Mouse (Mus musculus): Measurements from ENCODE around the gene Sh3pxd2b. TPM values are rescaled to one million over a fixed set of nuclear protein-coding genes. Genes with fewer than 3 reads are reported as not detected.

Gene Sh3pxd2b
- total and polyA plus RNA-seq, 2 experiments from 2014 or later, result 7.4 to 35.9 TPM

DNA sequence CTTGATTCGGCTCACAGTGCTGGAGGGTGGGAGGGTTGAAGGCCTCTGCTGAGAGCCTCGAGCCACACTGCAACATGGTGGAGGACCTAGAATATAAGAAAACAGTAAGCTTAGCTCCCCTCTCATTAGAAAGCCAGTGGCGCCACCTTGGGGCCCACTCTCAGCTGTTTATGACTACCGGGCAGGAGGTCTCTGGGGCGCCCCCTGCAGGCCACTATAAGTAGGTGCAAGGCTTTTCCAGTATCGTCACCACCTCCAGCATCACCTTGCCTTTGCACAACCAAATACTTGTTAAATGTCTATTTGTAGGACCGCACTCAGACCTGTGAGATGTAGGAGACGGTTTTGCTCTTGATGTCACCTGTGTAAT, 26.4 kb upstream of the Sh3pxd2b start:
- TF ChIP-seq CTCF (IDR thresholded peaks at IDR 0.05; ENCODE audit: low read depth), result peak; percentile 79
- H3K9me3 ChIP-seq (ENCODE audit: low read length), result no peaks in the 10 kb centered on the region
- H3K36me3 ChIP-seq (ENCODE audit: insufficient read depth), result no peaks in the 10 kb centered on the region
- peak; percentile 66 for ATAC-seq
- H3K27ac ChIP-seq (ENCODE audit: low read depth, low read length), result no peak overlapping the region
- H3K4me3 ChIP-seq (ENCODE audit: low read depth, low read length), result no peak overlapping the region
- DNase-seq, result peak; percentile 58
- H3K4me2 ChIP-seq (ENCODE audit: low read depth), result no peak overlapping the region
- no peaks in the 10 kb centered on the region for H3K27me3 ChIP-seq (ENCODE audit: insufficient read depth, low read length)
- WGBS, result 43% methylated on average over 8 of the region's 8 CpGs
- no peak overlapping the region for H3K9ac ChIP-seq
- no peaks in the 10 kb centered on the region for H3K4me1 ChIP-seq (ENCODE audit: insufficient read depth)

DNA sequence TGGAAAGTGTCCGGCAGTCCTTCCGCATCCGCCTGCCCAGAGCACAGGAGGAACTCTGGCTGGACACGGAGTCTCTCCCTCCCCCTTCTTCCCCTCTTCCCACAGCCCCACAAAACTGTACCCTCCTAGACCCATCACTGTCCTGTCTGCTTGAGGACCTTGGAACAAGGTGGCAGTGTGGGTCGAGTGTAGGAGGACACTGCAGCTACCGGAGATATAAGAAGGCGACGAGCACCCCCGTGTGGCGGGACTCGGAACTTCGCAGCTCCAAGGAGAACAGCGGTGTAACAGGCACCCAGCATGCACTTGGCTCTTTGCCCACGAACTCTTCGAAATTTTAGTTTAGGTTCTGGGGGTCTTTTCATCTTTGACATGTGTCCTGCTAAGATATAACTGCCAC, 23.0 kb upstream of the Sh3pxd2b start:
- Histone ChIP-seq H3K27me3 (ENCODE audit: insufficient read depth, low read length) (no peaks in the 10 kb centered on the region), H3K9me3 (ENCODE audit: low read length) (no peaks in the 10 kb centered on the region), H3K9ac (no peak overlapping the region), H3K4me1 (ENCODE audit: insufficient read depth) (no peaks in the 10 kb centered on the region), H3K4me3 (ENCODE audit: low read depth, low read length) (no peak overlapping the region), H3K36me3 (ENCODE audit: insufficient read depth) (no peaks in the 10 kb centered on the region), H3K27ac (ENCODE audit: low read depth, low read length) (no peak overlapping the region), H3K4me2 (ENCODE audit: low read depth) (peak overlapping the region; percentile 32; the same call in 1 of the 2 replicates)
- TF ChIP-seq CTCF (IDR thresholded peaks at IDR 0.05; ENCODE audit: low read depth), result peak; percentile 92
- DNase-seq (peak; percentile 89), ATAC-seq (peak; percentile 91)
- 15% methylated on average over 15 of the region's 15 CpGs for WGBS

DNA sequence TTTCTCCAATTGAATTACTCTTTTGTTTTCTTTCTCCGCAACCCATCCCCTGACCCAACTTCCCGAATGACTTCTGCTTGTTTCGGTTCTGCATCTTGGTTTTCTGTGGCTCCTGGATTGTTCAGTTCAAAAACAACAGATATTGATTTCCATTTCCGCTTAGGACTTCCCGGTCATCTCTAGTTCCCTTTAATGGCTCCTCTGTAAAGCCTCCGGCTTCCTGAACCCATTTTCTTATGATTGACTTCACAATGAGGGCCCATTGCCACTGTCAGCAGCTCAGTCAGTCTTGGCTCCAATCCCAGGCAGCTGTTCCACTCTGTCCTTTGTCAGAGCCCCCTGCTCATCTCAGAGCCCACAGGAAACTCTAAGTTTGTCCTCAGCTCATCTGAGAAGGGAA, 16.5 kb upstream of the Sh3pxd2b start:
- no peak overlapping the region for H3K27ac ChIP-seq (ENCODE audit: low read depth, low read length)
- ATAC-seq (peak; percentile 54; the same call in 1 of the 2 replicates), DNase-seq (no peak)
- H3K4me3 ChIP-seq (ENCODE audit: low read depth, low read length), result no peak overlapping the region
- H3K27me3 ChIP-seq (ENCODE audit: insufficient read depth, low read length), result no peaks in the 10 kb centered on the region
- no peaks in the 10 kb centered on the region for H3K4me1 ChIP-seq (ENCODE audit: insufficient read depth)
- H3K4me2 ChIP-seq (ENCODE audit: low read depth), result no peak overlapping the region
- WGBS, result 42% methylated on average over 6 of the region's 6 CpGs
- no peak for TF ChIP-seq CTCF (IDR thresholded peaks at IDR 0.05; ENCODE audit: low read depth)
- H3K36me3 ChIP-seq (ENCODE audit: insufficient read depth), result no peaks in the 10 kb centered on the region
- no peak overlapping the region for H3K9ac ChIP-seq
- H3K9me3 ChIP-seq (ENCODE audit: low read length), result no peaks in the 10 kb centered on the region

DNA sequence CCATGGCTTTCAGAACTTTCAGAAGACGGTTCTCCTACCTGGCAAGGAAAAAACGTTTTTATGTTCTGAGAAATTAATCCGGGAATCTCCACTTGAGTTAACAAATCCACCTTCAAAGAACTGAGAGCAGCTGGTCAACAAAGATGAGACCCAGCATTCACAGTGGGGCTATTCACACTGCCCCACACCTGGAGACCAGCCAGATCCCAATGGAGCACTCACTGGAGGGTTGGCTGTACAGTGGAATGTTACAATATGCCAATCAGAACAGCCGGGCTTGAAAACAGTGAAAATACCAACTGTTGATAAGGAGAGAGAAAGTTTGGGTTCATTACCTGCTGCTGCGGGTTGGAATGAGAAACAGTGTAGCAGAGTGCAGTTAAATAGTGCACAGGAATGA, 15.8 kb upstream of the Sh3pxd2b start:
- no peaks in the 10 kb centered on the region for H3K9me3 ChIP-seq (ENCODE audit: low read length)
- no peak overlapping the region for H3K4me2 ChIP-seq (ENCODE audit: low read depth)
- H3K4me1 ChIP-seq (ENCODE audit: insufficient read depth), result no peaks in the 10 kb centered on the region
- WGBS, result 29% methylated on average over 5 of the region's 5 CpGs
- H3K27me3 ChIP-seq (ENCODE audit: insufficient read depth, low read length), result no peaks in the 10 kb centered on the region
- ATAC-seq, result 0 out of 2 replicates have a peak, but pooled peaks have one; percentile 38
- DNase-seq, result no peak
- no peak overlapping the region for H3K27ac ChIP-seq (ENCODE audit: low read depth, low read length)
- H3K9ac ChIP-seq, result no peak overlapping the region
- no peak for TF ChIP-seq CTCF (IDR thresholded peaks at IDR 0.05; ENCODE audit: low read depth)
- H3K4me3 ChIP-seq (ENCODE audit: low read depth, low read length), result no peak overlapping the region
- H3K36me3 ChIP-seq (ENCODE audit: insufficient read depth), result no peaks in the 10 kb centered on the region

DNA sequence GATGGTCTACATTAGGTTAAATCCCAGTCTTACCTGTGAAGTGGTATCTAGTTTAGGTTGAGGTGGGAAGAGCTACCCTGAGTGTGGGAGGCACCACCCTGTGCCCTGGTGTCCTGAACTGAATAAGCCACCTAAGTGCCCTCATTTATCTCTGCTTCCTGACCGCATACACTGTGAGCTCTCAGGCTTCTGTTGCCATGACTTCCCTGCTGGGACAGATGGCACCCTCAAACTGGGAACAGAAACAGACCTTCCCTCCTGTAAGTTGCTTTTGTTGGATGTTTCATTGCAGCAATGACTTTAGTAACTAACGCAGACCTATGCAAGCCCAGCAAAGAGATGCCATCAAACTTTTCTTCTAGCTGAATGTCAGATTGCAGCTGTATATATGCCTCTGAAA, 14.4 kb upstream of the Sh3pxd2b start:
- H3K4me3 ChIP-seq (ENCODE audit: low read depth, low read length), result no peak overlapping the region
- no peaks in the 10 kb centered on the region for H3K4me1 ChIP-seq (ENCODE audit: insufficient read depth)
- H3K27me3 ChIP-seq (ENCODE audit: insufficient read depth, low read length), result no peaks in the 10 kb centered on the region
- H3K9ac ChIP-seq, result no peak overlapping the region
- DNase-seq (no peak), ATAC-seq (peak; percentile 43)
- no peak overlapping the region for H3K27ac ChIP-seq (ENCODE audit: low read depth, low read length)
- H3K4me2 ChIP-seq (ENCODE audit: low read depth), result no peak overlapping the region
- 54% methylated on average over 2 of the region's 2 CpGs for WGBS
- H3K9me3 ChIP-seq (ENCODE audit: low read length), result no peaks in the 10 kb centered on the region
- no peaks in the 10 kb centered on the region for H3K36me3 ChIP-seq (ENCODE audit: insufficient read depth)
- TF ChIP-seq CTCF (IDR thresholded peaks at IDR 0.05; ENCODE audit: low read depth), result no peak

DNA sequence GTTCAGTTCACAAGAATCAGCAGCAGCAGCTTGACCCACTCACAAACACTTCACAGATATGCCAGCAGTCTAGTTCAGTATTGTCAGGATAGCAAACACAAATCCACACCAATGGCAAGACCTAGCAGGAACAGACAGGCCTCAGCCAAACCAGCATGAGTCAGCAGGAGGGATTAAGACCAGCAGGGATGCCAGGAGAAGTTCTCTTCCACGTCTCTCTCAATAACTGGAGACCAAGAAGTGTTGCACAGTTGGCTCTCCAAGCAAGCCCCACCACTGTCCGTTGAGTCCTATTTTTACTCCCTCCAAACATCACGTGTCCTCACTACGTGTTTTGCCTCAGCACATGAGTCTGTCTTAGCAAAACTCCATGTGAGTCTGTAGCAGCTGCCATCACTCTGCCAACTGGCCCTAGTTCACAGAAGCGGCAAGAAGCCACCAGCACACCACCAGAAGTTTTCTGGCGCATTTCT, 11.1 kb upstream of the Sh3pxd2b start:
- no peak for ATAC-seq
- 87% methylated on average over 6 of the region's 6 CpGs for WGBS

DNA sequence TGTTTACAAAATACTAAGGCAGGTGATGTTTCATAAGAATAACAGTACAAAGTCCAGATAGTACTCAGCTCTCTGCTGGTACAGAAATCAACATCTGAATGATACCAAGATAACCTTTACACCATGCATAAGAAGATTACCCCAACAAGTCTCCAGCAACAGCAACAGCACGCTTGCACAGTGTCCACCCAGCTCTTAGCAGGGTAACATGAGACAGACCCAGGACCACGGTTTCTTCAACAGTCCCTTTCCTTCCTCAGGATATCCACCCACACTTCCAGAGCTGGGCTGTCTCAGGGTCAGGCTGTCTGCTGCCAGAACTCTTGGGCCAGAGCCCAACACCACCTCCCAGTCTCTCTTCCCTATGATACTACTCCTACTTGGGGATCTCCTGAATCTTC, 8.5 kb upstream of the Sh3pxd2b start:
- H3K27ac ChIP-seq (ENCODE audit: low read depth, low read length), result no peak overlapping the region
- H3K9me3 ChIP-seq (ENCODE audit: low read length), result no peaks in the 10 kb centered on the region
- WGBS, result 72% methylated on average over 2 of the region's 2 CpGs

More for the DNA sequence above, 11.1 kb upstream of the Sh3pxd2b start:
- Histone ChIP-seq H3K4me2 (ENCODE audit: low read depth) (no peak overlapping the region), H3K4me3 (ENCODE audit: low read depth, low read length) (no peak overlapping the region), H3K27me3 (ENCODE audit: insufficient read depth, low read length) (no peaks in the 10 kb centered on the region), H3K9ac (no peak overlapping the region), H3K36me3 (ENCODE audit: insufficient read depth) (no peaks in the 10 kb centered on the region), H3K27ac (ENCODE audit: low read depth, low read length) (no peak overlapping the region), H3K9me3 (ENCODE audit: low read length) (no peaks in the 10 kb centered on the region), H3K4me1 (ENCODE audit: insufficient read depth) (no peaks in the 10 kb centered on the region)
- no peak for DNase-seq
- no peak for TF ChIP-seq CTCF (IDR thresholded peaks at IDR 0.05; ENCODE audit: low read depth)

More for the DNA sequence above, 8.5 kb upstream of the Sh3pxd2b start:
- no peak for TF ChIP-seq CTCF (IDR thresholded peaks at IDR 0.05; ENCODE audit: low read depth)
- Histone ChIP-seq H3K4me2 (ENCODE audit: low read depth) (no peak overlapping the region), H3K9ac (no peak overlapping the region), H3K4me3 (ENCODE audit: low read depth, low read length) (no peak overlapping the region), H3K4me1 (ENCODE audit: insufficient read depth) (no peaks in the 10 kb centered on the region), H3K27me3 (ENCODE audit: insufficient read depth, low read length) (no peaks in the 10 kb centered on the region), H3K36me3 (ENCODE audit: insufficient read depth) (no peaks in the 10 kb centered on the region)
- ATAC-seq (no peak), DNase-seq (no peak)
